Comparison of ENCODE assay signal across 16 mouse cellular contexts in the genomic region with DNA sequence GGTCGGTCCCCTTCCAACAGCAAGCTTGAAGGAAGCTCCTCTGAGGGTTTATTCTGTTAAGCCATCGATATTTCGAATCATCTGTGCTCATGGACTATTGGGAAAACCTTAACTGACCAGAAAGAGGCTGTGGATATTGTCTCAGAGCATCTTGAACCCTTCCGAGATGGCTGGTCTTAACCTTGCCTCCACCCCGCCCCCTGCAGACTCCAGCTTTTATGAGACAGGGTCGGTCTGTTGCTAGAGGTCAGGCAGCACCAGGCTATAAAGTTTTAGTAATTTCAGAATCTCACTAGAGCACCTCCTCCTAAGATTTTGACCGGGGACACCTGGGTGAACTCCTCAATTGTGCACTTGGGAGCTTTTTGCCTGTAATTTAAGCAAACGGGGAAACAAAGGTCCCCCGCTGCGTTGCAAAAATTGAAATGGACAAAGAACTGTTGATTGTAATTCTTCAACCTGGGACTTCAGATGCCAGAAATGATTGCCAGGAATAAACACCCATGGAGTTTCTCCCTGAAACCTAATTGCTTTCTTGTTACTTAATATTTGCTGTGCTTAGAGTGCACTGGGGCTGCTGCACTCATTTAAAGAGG. TPM values are rescaled to one million over a fixed set of nuclear protein-coding genes. Genes with fewer than 3 reads are reported as not detected.
DNase-seq lines count a peak whose midpoint lies in the region; ATAC-seq and TF ChIP-seq lines count a peak whose summit lies in the region.
"Had no signal": no experiment of that assay in that cellular context is flagged by ENCODE, and none has a peak within 500 bp of the region (broad histone marks: within the 10 kb centered on the region; RNA-seq: fewer than 3 reads in every experiment).

No protein-coding gene starts in this region.

- H3K9me3 ChIP-seq in hindbrain, embryonic 10.5 days, result no peaks in the 10 kb centered on the region
- H3K9me3 ChIP-seq in hindbrain, embryonic 12.5 days (replicated peaks), result no peaks in the 10 kb centered on the region
- no peaks in the 10 kb centered on the region for H3K9me3 ChIP-seq in lung, postnatal 0 days (ENCODE audit: low read length)
- no peaks in the 10 kb centered on the region for H3K9me3 ChIP-seq in limb, embryonic 13.5 days
- H3K9me3 ChIP-seq: embryonic facial prominence, embryonic 15.5 days; intestine, embryonic 15.5 days; liver, embryonic 13.5 days had no signal

- peak overlapping the region; percentile 50; the same call in 1 of the 2 replicates for H3K27ac ChIP-seq in hindbrain, embryonic 10.5 days
- H3K27ac ChIP-seq in hindbrain, embryonic 12.5 days, result no peak overlapping the region
- no peak overlapping the region for H3K27ac ChIP-seq in lung, postnatal 0 days (ENCODE audit: low read length)
- H3K27ac ChIP-seq in limb, embryonic 13.5 days, result no peak overlapping the region
- H3K27ac ChIP-seq: embryonic facial prominence, embryonic 15.5 days; intestine, embryonic 15.5 days; liver, embryonic 13.5 days had no signal

- no peak for TF ChIP-seq EP300 in lung, postnatal 0 days (IDR thresholded peaks at IDR 0.05)

- no peak for TF ChIP-seq CTCF in lung, postnatal 0 days (IDR thresholded peaks at IDR 0.05)
- TF ChIP-seq CTCF in brain, embryonic 14.5 days (IDR thresholded peaks at IDR 0.05; ENCODE audit: borderline replicate concordance, extremely low read depth, insufficient read depth, insufficient read length), result no peak

- no peak overlapping the region for H3K9ac ChIP-seq in hindbrain, embryonic 12.5 days
- H3K9ac ChIP-seq in lung, postnatal 0 days (replicated peaks; ENCODE audit: low read depth), result no peak overlapping the region
- no peak overlapping the region for H3K9ac ChIP-seq in limb, embryonic 13.5 days
- H3K9ac ChIP-seq: embryonic facial prominence, embryonic 15.5 days; intestine, embryonic 15.5 days; liver, embryonic 13.5 days had no signal

- no peaks in the 10 kb centered on the region for H3K36me3 ChIP-seq in hindbrain, embryonic 10.5 days
- no peaks in the 10 kb centered on the region for H3K36me3 ChIP-seq in hindbrain, embryonic 12.5 days
- no peaks in the 10 kb centered on the region for H3K36me3 ChIP-seq in lung, postnatal 0 days (ENCODE audit: insufficient read depth, low read length)
- no peaks in the 10 kb centered on the region for H3K36me3 ChIP-seq in limb, embryonic 13.5 days
- H3K36me3 ChIP-seq: embryonic facial prominence, embryonic 15.5 days; intestine, embryonic 15.5 days; liver, embryonic 13.5 days had no signal

- no peak overlapping the region for H3K4me3 ChIP-seq in hindbrain, embryonic 10.5 days
- H3K4me3 ChIP-seq in hindbrain, embryonic 12.5 days, result no peak overlapping the region
- H3K4me3 ChIP-seq in lung, postnatal 0 days (ENCODE audit: low read depth, low read length), result no peak overlapping the region
- no peak overlapping the region for H3K4me3 ChIP-seq in limb, embryonic 13.5 days
- H3K4me3 ChIP-seq: embryonic facial prominence, embryonic 15.5 days; intestine, embryonic 15.5 days; liver, embryonic 13.5 days had no signal

- H3K27me3 ChIP-seq in hindbrain, embryonic 10.5 days (ENCODE audit: insufficient read depth, poor library complexity, severe bottlenecking), result 0 out of 2 replicates have a peak, but pooled peaks cover 6% of the 10 kb centered on the region
- 0 out of 2 replicates have a peak, but pooled peaks cover 5% of the 10 kb centered on the region for H3K27me3 ChIP-seq in hindbrain, embryonic 12.5 days
- no peaks in the 10 kb centered on the region for H3K27me3 ChIP-seq in lung, postnatal 0 days (replicated peaks; ENCODE audit: insufficient read depth, low read length)
- no peaks in the 10 kb centered on the region for H3K27me3 ChIP-seq in limb, embryonic 13.5 days
- H3K27me3 ChIP-seq: embryonic facial prominence, embryonic 15.5 days; intestine, embryonic 15.5 days; liver, embryonic 13.5 days had no signal

- 13% methylated on average over 10 of the region's 10 CpGs for WGBS in hindbrain, embryonic 10.5 days
- 14% methylated on average over 10 of the region's 10 CpGs for WGBS in hindbrain, embryonic 12.5 days
- 41% methylated on average over 10 of the region's 10 CpGs for WGBS in lung, postnatal 0 days
- 11% methylated on average over 10 of the region's 10 CpGs for WGBS in limb, embryonic 13.5 days

- TF ChIP-seq POLR2A in brain, embryonic 14.5 days (IDR thresholded peaks at IDR 0.05; ENCODE audit: borderline replicate concordance, extremely low read depth, insufficient read depth, insufficient read length, poor library complexity, severe bottlenecking), result no peak

- ATAC-seq in hindbrain, embryonic 12.5 days (ENCODE audit: low FRiP score), result no peak
- ATAC-seq in lung, postnatal 0 days, result no peak
- ATAC-seq in limb, embryonic 13.5 days (ENCODE audit: low FRiP score, low read depth), result no peak
- ATAC-seq: intestine, embryonic 15.5 days had no signal

- no peak overlapping the region for H3K4me2 ChIP-seq in hindbrain, embryonic 12.5 days (replicated peaks)
- no peak overlapping the region for H3K4me2 ChIP-seq in lung, postnatal 0 days (replicated peaks; ENCODE audit: low read depth, low read length)
- peak overlapping the region; percentile 21; the same call in 1 of the 2 replicates for H3K4me2 ChIP-seq in limb, embryonic 13.5 days (replicated peaks)
- H3K4me2 ChIP-seq: embryonic facial prominence, embryonic 15.5 days; intestine, embryonic 15.5 days; liver, embryonic 13.5 days had no signal

- peaks cover 26% of the 10 kb centered on the region for H3K4me1 ChIP-seq in hindbrain, embryonic 10.5 days (replicated peaks)
- peaks cover 14% of the 10 kb centered on the region; the same call in 1 of the 2 replicates for H3K4me1 ChIP-seq in hindbrain, embryonic 12.5 days
- H3K4me1 ChIP-seq in lung, postnatal 0 days (ENCODE audit: insufficient read depth, low read depth, low read length), result no peaks in the 10 kb centered on the region
- peaks cover 23% of the 10 kb centered on the region for H3K4me1 ChIP-seq in limb, embryonic 13.5 days
- H3K4me1 ChIP-seq: embryonic facial prominence, embryonic 15.5 days; intestine, embryonic 15.5 days; liver, embryonic 13.5 days had no signal

- DNase-seq in hindbrain, embryonic 10.5 days (ENCODE audit: low spot score), result no peak
- peak; percentile 38 for DNase-seq in lung, postnatal 0 days (ENCODE audit: low spot score)
- DNase-seq in lung, postnatal 10 days, result no peak
- peak; percentile 57 for DNase-seq in brain, embryonic 14.5 days (ENCODE audit: low read depth)
- DNase-seq in thymus, adult 18-20 months, result no peak
- DNase-seq: cerebellum, adult 18-20 months; layer of hippocampus, adult 9-11 months; liver, embryonic 13.5 days; right cerebral cortex, postnatal 14 days; thymus, adult 2 months had no signal

RNA-seq across cellular contexts. Expression of a gene that starts 8.4 kb away (rescaled TPM):
- polyA plus RNA-seq in hindbrain, embryonic 10.5 days (2016; fragmentation: Nextera tagmentation; extraction: Ambion mirVana), result not detected in 2 replicates
- polyA plus RNA-seq in hindbrain, embryonic 12.5 days (2016; fragmentation: Nextera tagmentation; extraction: Ambion mirVana), result not detected in 2 replicates
- polyA plus RNA-seq in lung, postnatal 0 days (2015; fragmentation: Nextera tagmentation; extraction: Ambion mirVana), result 0.16 TPM in 1 of 2 replicates, not detected in the other
- not detected in 2 replicates for polyA plus RNA-seq in brain, embryonic 14.5 days (2012; rRNA removed)
- not detected in 2 replicates for polyA plus RNA-seq in limb, embryonic 13.5 days (2015; fragmentation: Nextera tagmentation; extraction: Ambion mirVana)
- polyA plus RNA-seq: embryonic facial prominence, embryonic 15.5 days; frontal cortex, adult 2 months; heart, embryonic 16.5 days; intestine, embryonic 15.5 days; liver, embryonic 13.5 days; thymus, adult 2 months had no signal

Comparison
In these comparisons a context has a peak if more than half of its experiments do, and no peak if none do; other contexts are left out.
1. DNase-seq: peak in lung, postnatal 0 days (single experiment) and brain, embryonic 14.5 days (single experiment); none in hindbrain, embryonic 10.5 days (single experiment), lung, postnatal 10 days (single experiment) and thymus, adult 18-20 months (0 of 2).